Mouse (Mus musculus): Measurements from ENCODE around the gene Rps6ka1. TPM values are rescaled to one million over a fixed set of nuclear protein-coding genes. Genes with fewer than 3 reads are reported as not detected.

The Rps6ka1 gene
- polyA plus RNA-seq, 1 experiment, result 0.78 TPM

GRCm38 (mm10) chr4:133832945-133833874 is 54.4 kb downstream of the Rps6ka1 start:
- no peaks in the 10 kb centered on the region for H3K9me3 ChIP-seq (ENCODE audit: control insufficient read depth, low read length)
- 0 out of 2 replicates have a peak, but pooled peaks cover 4% of the 10 kb centered on the region for H3K27me3 ChIP-seq (ENCODE audit: control insufficient read depth)
- peaks cover 14% of the 10 kb centered on the region for H3K4me1 ChIP-seq (ENCODE audit: control insufficient read depth)
- TF ChIP-seq GATA1 (IDR thresholded peaks at IDR 0.05; ENCODE audit: low read length), result no peak
- no peak for TF ChIP-seq TAL1 (IDR thresholded peaks at IDR 0.05; ENCODE audit: low read length)
- no peak overlapping the region for H3K4me3 ChIP-seq (replicated peaks)
- no peaks in the 10 kb centered on the region for H3K36me3 ChIP-seq (ENCODE audit: control insufficient read depth)

GRCm38 (mm10) chr4:133830453-133830852 is 57.1 kb downstream of the Rps6ka1 start:
- peaks cover 6% of the 10 kb centered on the region for H3K27me3 ChIP-seq (ENCODE audit: control insufficient read depth)
- TF ChIP-seq TAL1 (IDR thresholded peaks at IDR 0.05; ENCODE audit: low read length) (no peak), GATA1 (IDR thresholded peaks at IDR 0.05; ENCODE audit: low read length) (no peak)
- H3K4me3 ChIP-seq (replicated peaks), result no peak overlapping the region
- H3K36me3 ChIP-seq (ENCODE audit: control insufficient read depth), result no peaks in the 10 kb centered on the region
- peaks cover 20% of the 10 kb centered on the region for H3K4me1 ChIP-seq (ENCODE audit: control insufficient read depth)
- H3K9me3 ChIP-seq (ENCODE audit: control insufficient read depth, low read length), result no peaks in the 10 kb centered on the region

DNA sequence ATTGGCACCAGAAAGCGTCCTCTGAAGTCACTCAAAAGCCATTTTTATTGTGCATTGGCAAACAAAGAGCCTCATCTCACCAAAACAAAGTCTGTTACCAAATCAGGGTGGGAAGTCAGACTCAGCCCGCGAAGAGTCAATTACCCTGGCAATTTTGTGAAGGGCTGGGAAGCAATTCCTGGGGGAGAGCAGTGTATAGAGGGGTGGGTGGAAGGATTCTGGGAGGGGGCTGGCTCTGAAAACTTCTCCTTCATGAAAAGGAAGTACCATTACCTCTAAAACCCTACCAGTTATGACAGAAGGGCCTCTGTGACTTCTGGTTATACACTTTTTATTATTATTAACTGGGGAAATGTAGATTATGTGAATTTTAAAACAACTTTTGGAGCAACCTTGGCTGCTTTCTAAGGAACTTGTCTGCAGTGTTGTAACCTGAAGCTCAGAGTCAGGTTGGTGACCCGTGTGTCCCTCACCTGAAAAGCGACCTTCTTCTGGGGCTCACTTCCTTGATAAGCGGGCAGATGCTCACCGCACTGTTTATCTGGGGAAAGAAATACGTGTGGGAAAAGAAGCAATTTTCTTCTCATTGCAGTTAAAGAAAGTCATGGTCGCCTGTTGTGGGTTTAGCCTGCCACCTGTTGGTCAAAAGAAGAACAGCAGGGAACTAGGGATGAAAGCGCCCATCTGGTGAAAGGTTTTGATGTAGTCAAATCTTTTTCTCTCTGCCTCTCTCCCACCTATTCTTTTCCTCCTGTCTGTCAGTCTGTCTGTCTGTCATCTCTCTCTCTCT is 58.1 kb downstream of the Rps6ka1 start:
- Histone ChIP-seq H3K4me3 (replicated peaks) (no peak overlapping the region), H3K4me1 (ENCODE audit: control insufficient read depth) (peaks cover 20% of the 10 kb centered on the region), H3K9me3 (ENCODE audit: control insufficient read depth, low read length) (no peaks in the 10 kb centered on the region), H3K36me3 (ENCODE audit: control insufficient read depth) (no peaks in the 10 kb centered on the region), H3K27me3 (ENCODE audit: control insufficient read depth) (peaks cover 6% of the 10 kb centered on the region)
- TF ChIP-seq TAL1 (IDR thresholded peaks at IDR 0.05; ENCODE audit: low read length), result no peak
- no peak for TF ChIP-seq GATA1 (IDR thresholded peaks at IDR 0.05; ENCODE audit: low read length)

DNA sequence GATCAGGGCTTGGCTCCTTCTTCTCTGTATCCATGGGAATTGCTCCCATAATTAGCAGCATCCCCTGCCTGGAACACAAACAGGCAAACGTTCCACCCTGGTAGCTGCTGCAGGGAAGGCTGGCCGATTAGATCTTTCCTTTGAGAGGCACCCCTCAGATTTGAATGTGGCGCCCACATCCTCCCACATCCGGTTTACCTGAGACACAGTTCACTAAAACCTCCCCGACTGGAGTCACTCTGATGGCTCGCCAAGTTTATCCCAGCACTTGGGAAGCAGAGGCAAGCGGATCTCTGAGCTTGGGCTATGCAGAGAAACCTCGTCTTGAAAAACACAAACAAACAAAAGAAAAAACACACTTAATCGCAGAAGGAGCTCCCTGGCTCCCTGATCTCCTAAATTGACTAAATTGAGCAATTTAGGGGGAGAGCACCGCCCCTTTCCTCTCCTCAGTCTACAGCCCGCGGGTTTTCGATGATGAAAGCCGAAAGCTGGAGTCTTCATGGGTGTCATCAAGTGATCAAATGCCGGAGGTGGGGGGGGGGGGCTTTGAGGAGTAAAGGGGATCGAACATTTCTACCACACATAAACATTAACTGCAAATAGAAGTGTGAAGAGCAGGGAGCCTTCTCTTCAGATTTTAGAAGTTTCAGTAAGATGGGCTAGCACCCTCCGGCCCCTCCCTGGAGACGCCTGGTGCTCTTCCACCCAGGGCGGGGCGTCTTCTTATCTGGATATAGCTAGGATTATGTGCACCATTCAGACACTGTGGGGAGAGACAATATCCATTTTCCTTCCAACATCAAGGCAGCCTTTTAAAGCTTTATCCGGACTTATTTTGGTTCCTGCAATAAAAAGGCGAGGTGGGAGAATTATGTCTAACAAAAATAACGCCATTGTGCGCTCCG is 59.5 kb downstream of the Rps6ka1 start:
- Histone ChIP-seq H3K27me3 (ENCODE audit: control insufficient read depth) (peaks cover 6% of the 10 kb centered on the region), H3K36me3 (ENCODE audit: control insufficient read depth) (no peaks in the 10 kb centered on the region), H3K4me1 (ENCODE audit: control insufficient read depth) (peaks cover 20% of the 10 kb centered on the region), H3K4me3 (replicated peaks) (no peak overlapping the region), H3K9me3 (ENCODE audit: control insufficient read depth, low read length) (no peaks in the 10 kb centered on the region)
- TF ChIP-seq TAL1 (IDR thresholded peaks at IDR 0.05; ENCODE audit: low read length), result no peak
- TF ChIP-seq GATA1 (IDR thresholded peaks at IDR 0.05; ENCODE audit: low read length), result no peak

- Histone ChIP-seq H3K4me3 (replicated peaks) (no peak overlapping the region), H3K4me1 (ENCODE audit: control insufficient read depth) (peaks cover 20% of the 10 kb centered on the region), H3K36me3 (ENCODE audit: control insufficient read depth) (no peaks in the 10 kb centered on the region), H3K27me3 (ENCODE audit: control insufficient read depth) (peaks cover 6% of the 10 kb centered on the region), H3K9me3 (ENCODE audit: control insufficient read depth, low read length) (no peaks in the 10 kb centered on the region)
- TF ChIP-seq TAL1 (IDR thresholded peaks at IDR 0.05; ENCODE audit: low read length) (no peak), GATA1 (IDR thresholded peaks at IDR 0.05; ENCODE audit: low read length) (no peak)
Observed at GRCm38 (mm10) chr4:133827354-133827753, 60.2 kb downstream of the Rps6ka1 start.

GRCm38 (mm10) chr4:133825731-133826130 is 61.9 kb downstream of the Rps6ka1 start:
- TF ChIP-seq GATA1 (IDR thresholded peaks at IDR 0.05; ENCODE audit: low read length) (no peak), TAL1 (IDR thresholded peaks at IDR 0.05; ENCODE audit: low read length) (no peak)
- peaks cover 10% of the 10 kb centered on the region for H3K27me3 ChIP-seq (ENCODE audit: control insufficient read depth)
- H3K9me3 ChIP-seq (ENCODE audit: control insufficient read depth, low read length), result no peaks in the 10 kb centered on the region
- peaks cover 26% of the 10 kb centered on the region for H3K4me1 ChIP-seq (ENCODE audit: control insufficient read depth)
- no peaks in the 10 kb centered on the region for H3K36me3 ChIP-seq (ENCODE audit: control insufficient read depth)
- H3K4me3 ChIP-seq (replicated peaks), result no peak overlapping the region

DNA sequence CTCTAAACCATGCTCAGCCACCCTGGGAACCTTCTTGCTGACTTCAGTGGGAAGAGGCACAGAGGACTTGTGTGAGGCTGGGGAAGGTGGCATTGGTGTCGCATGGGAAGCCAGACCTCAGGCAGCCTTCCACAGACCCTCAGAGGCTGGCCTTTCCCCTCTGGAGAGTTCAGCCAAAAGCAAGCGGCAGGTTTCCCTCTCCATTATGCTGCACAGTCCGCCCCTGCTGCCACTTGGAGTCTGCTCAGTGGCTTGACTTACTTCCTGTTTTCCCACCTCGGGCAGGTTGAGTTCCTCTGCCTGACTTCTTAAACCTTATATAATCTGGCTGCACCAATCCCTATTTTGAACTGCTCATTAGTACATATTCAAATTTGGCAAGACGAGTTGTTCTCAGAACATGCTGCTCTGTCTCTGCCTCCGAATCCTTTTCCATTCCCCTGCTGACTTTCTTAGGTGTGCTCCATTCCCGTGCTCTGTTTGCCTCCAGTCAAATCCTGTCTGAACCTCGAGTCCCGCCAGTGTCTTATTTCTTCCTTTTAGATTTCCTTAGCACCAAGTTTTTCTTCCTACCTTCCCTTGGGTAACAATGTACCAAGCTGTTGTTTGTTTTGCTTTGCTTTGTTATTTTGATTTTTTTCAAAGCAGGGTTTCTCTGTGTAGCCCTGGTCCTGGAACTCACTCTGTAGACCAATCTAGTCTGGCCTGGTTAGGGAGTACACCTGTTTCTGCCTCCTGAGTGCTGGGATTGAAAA is 66.6 kb downstream of the Rps6ka1 start:
- no peaks in the 10 kb centered on the region for H3K36me3 ChIP-seq (ENCODE audit: control insufficient read depth)
- H3K27me3 ChIP-seq (ENCODE audit: control insufficient read depth), result peaks cover 11% of the 10 kb centered on the region
- TF ChIP-seq GATA1 (IDR thresholded peaks at IDR 0.05; ENCODE audit: low read length) (no peak), TAL1 (IDR thresholded peaks at IDR 0.05; ENCODE audit: low read length) (no peak)
- H3K4me3 ChIP-seq (replicated peaks), result no peak overlapping the region
- no peaks in the 10 kb centered on the region for H3K9me3 ChIP-seq (ENCODE audit: control insufficient read depth, low read length)
- H3K4me1 ChIP-seq (ENCODE audit: control insufficient read depth), result peaks cover 16% of the 10 kb centered on the region

DNA sequence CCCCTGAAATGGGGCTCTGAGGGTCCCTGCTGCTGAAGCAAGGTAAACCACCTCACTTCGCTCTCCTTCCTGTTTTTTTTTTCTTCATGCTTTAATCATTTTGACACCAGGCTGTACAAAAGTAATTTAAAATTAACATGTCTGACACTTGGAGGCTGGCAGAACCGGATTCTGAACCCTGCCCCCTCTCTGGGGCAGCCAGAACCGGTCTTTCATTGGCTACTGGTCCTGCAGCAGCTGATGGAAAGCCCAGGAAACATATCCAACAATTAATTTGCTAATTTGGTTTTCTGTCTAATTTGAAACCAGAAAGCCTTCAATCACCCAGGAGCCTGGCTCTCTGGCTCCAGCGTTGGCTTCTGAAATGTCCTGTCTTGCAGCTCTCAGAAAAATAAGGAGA is 67.4 kb downstream of the Rps6ka1 start:
- TF ChIP-seq GATA1 (IDR thresholded peaks at IDR 0.05; ENCODE audit: low read length) (no peak), TAL1 (IDR thresholded peaks at IDR 0.05; ENCODE audit: low read length) (no peak)
- H3K27me3 ChIP-seq (ENCODE audit: control insufficient read depth), result peaks cover 11% of the 10 kb centered on the region
- no peaks in the 10 kb centered on the region for H3K9me3 ChIP-seq (ENCODE audit: control insufficient read depth, low read length)
- H3K36me3 ChIP-seq (ENCODE audit: control insufficient read depth), result no peaks in the 10 kb centered on the region
- H3K4me3 ChIP-seq (replicated peaks), result no peak overlapping the region
- H3K4me1 ChIP-seq (ENCODE audit: control insufficient read depth), result peaks cover 24% of the 10 kb centered on the region

Measured in erythroblast, embryonic 14.5 days (primary cell).